Mouse (Mus musculus): ENCODE results near the gene Wdr66. TPM values are rescaled to one million over a fixed set of nuclear protein-coding genes. Genes with fewer than 3 reads are reported as not detected.

Gene Wdr66
- polyA plus RNA-seq, 1 experiment = not detected

GRCm38 (mm10) chr5:123317992-123318391 is 66.1 kb downstream of the Wdr66 start:
- H3K27ac ChIP-seq (ENCODE audit: insufficient read depth, low read depth, low read length) = no peak overlapping the region
- no peak overlapping the region for H3K4me3 ChIP-seq (ENCODE audit: insufficient read depth, low read depth, low read length)
- 14% methylated on average over 6 of the region's 6 CpGs for WGBS

GRCm38 (mm10) chr5:123320136-123320535 is 68.2 kb downstream of the Wdr66 start:
- WGBS = 100% methylated on average over 3 of the region's 3 CpGs
- TF ChIP-seq POLR2A (IDR thresholded peaks at IDR 0.05; ENCODE audit: insufficient read depth, low read depth, low read length) (no peak), CTCF (IDR thresholded peaks at IDR 0.05; ENCODE audit: insufficient read depth, low read depth, low read length) (no peak)
- H3K4me1 ChIP-seq (ENCODE audit: control insufficient read depth, insufficient read depth, low read length) = peaks cover 6% of the 10 kb centered on the region; the same call in 1 of the 2 replicates
- no peak overlapping the region for H3K4me3 ChIP-seq (ENCODE audit: insufficient read depth, low read depth, low read length)
- no peak overlapping the region for H3K27ac ChIP-seq (ENCODE audit: insufficient read depth, low read depth, low read length)

More at GRCm38 (mm10) chr5:123317992-123318391, 66.1 kb downstream of the Wdr66 start:
- TF ChIP-seq CTCF (IDR thresholded peaks at IDR 0.05; ENCODE audit: insufficient read depth, low read depth, low read length) (no peak), POLR2A (IDR thresholded peaks at IDR 0.05; ENCODE audit: insufficient read depth, low read depth, low read length) (no peak)
- H3K4me1 ChIP-seq (ENCODE audit: control insufficient read depth, insufficient read depth, low read length) = no peaks in the 10 kb centered on the region; the same call in 1 of the 2 replicates

- TF ChIP-seq CTCF (IDR thresholded peaks at IDR 0.05; ENCODE audit: insufficient read depth, low read depth, low read length) (no peak), POLR2A (IDR thresholded peaks at IDR 0.05; ENCODE audit: insufficient read depth, low read depth, low read length) (no peak)
- Histone ChIP-seq H3K4me1 (ENCODE audit: control insufficient read depth, insufficient read depth, low read length) (peaks cover 15% of the 10 kb centered on the region), H3K27ac (ENCODE audit: insufficient read depth, low read depth, low read length) (no peak overlapping the region), H3K4me3 (ENCODE audit: insufficient read depth, low read depth, low read length) (no peak overlapping the region)
- 31% methylated on average over 15 of the region's 15 CpGs for WGBS
Measured at GRCm38 (mm10) chr5:123324242-123324641, 72.3 kb downstream of the Wdr66 start.

GRCm38 (mm10) chr5:123326006-123326750 is 74.3 kb downstream of the Wdr66 start:
- H3K4me3 ChIP-seq (ENCODE audit: insufficient read depth, low read depth, low read length) = no peak overlapping the region
- peaks cover 15% of the 10 kb centered on the region for H3K4me1 ChIP-seq (ENCODE audit: control insufficient read depth, insufficient read depth, low read length)
- TF ChIP-seq CTCF (IDR thresholded peaks at IDR 0.05; ENCODE audit: insufficient read depth, low read depth, low read length) = no peak
- no peak for TF ChIP-seq POLR2A (IDR thresholded peaks at IDR 0.05; ENCODE audit: insufficient read depth, low read depth, low read length)
- 43% methylated on average over 15 of the region's 15 CpGs for WGBS
- H3K27ac ChIP-seq (ENCODE audit: insufficient read depth, low read depth, low read length) = no peak overlapping the region

- Histone ChIP-seq H3K4me1 (ENCODE audit: control insufficient read depth, insufficient read depth, low read length) (peaks cover 15% of the 10 kb centered on the region), H3K4me3 (ENCODE audit: insufficient read depth, low read depth, low read length) (no peak overlapping the region), H3K27ac (ENCODE audit: insufficient read depth, low read depth, low read length) (no peak overlapping the region)
- 73% methylated on average over 9 of the region's 9 CpGs for WGBS
- no peak for TF ChIP-seq CTCF (IDR thresholded peaks at IDR 0.05; ENCODE audit: insufficient read depth, low read depth, low read length)
- no peak for TF ChIP-seq POLR2A (IDR thresholded peaks at IDR 0.05; ENCODE audit: insufficient read depth, low read depth, low read length)
Measured at GRCm38 (mm10) chr5:123326751-123327148, 74.8 kb downstream of the Wdr66 start.

- Histone ChIP-seq H3K4me3 (ENCODE audit: insufficient read depth, low read depth, low read length) (no peak overlapping the region), H3K4me1 (ENCODE audit: control insufficient read depth, insufficient read depth, low read length) (peaks cover 15% of the 10 kb centered on the region), H3K27ac (ENCODE audit: insufficient read depth, low read depth, low read length) (no peak overlapping the region)
- TF ChIP-seq CTCF (IDR thresholded peaks at IDR 0.05; ENCODE audit: insufficient read depth, low read depth, low read length) (no peak), POLR2A (IDR thresholded peaks at IDR 0.05; ENCODE audit: insufficient read depth, low read depth, low read length) (no peak)
- 89% methylated on average over 8 of the region's 8 CpGs for WGBS
Measured at GRCm38 (mm10) chr5:123327686-123328085, 75.8 kb downstream of the Wdr66 start.

GRCm38 (mm10) chr5:123333566-123333965 is 81.7 kb downstream of the Wdr66 start:
- Histone ChIP-seq H3K27ac (ENCODE audit: insufficient read depth, low read depth, low read length) (no peak overlapping the region), H3K4me3 (ENCODE audit: insufficient read depth, low read depth, low read length) (no peak overlapping the region), H3K4me1 (ENCODE audit: control insufficient read depth, insufficient read depth, low read length) (no peaks in the 10 kb centered on the region)
- 87% methylated on average over 6 of the region's 6 CpGs for WGBS
- TF ChIP-seq CTCF (IDR thresholded peaks at IDR 0.05; ENCODE audit: insufficient read depth, low read depth, low read length) (no peak), POLR2A (IDR thresholded peaks at IDR 0.05; ENCODE audit: insufficient read depth, low read depth, low read length) (no peak)

GRCm38 (mm10) chr5:123336205-123336961 is 84.5 kb downstream of the Wdr66 start:
- 72% methylated on average over 4 of the region's 4 CpGs for WGBS
- no peaks in the 10 kb centered on the region for H3K4me1 ChIP-seq (ENCODE audit: control insufficient read depth, insufficient read depth, low read length)
- H3K27ac ChIP-seq (ENCODE audit: insufficient read depth, low read depth, low read length) = no peak overlapping the region
- TF ChIP-seq CTCF (IDR thresholded peaks at IDR 0.05; ENCODE audit: insufficient read depth, low read depth, low read length) = no peak
- no peak for TF ChIP-seq POLR2A (IDR thresholded peaks at IDR 0.05; ENCODE audit: insufficient read depth, low read depth, low read length)
- H3K4me3 ChIP-seq (ENCODE audit: insufficient read depth, low read depth, low read length) = no peak overlapping the region

- Histone ChIP-seq H3K4me3 (ENCODE audit: insufficient read depth, low read depth, low read length) (no peak overlapping the region), H3K27ac (ENCODE audit: insufficient read depth, low read depth, low read length) (no peak overlapping the region), H3K4me1 (ENCODE audit: control insufficient read depth, insufficient read depth, low read length) (0 out of 2 replicates have a peak, but pooled peaks cover 2% of the 10 kb centered on the region)
- WGBS = 39% methylated on average over 3 of the region's 3 CpGs
- TF ChIP-seq CTCF (IDR thresholded peaks at IDR 0.05; ENCODE audit: insufficient read depth, low read depth, low read length) = no peak
- TF ChIP-seq POLR2A (IDR thresholded peaks at IDR 0.05; ENCODE audit: insufficient read depth, low read depth, low read length) = no peak
Measured at GRCm38 (mm10) chr5:123338463-123338862, 86.6 kb downstream of the Wdr66 start.

Data from olfactory bulb, adult 2 months (tissue).